Mouse (Mus musculus) thymus, adult 2 months (tissue): ENCODE results near the gene Pkp1.

Source experiments
- CTCF ChIP-seq: fragments of 200-500 bp; IDR thresholded peaks from 2 replicates; pipeline ENCODE4 v1.5.1; 2012; ENCODE audit warnings: mild to moderate bottlenecking, control low read depth, low read length, moderate library complexity, borderline replicate concordance; ENCODE audit not compliant: control insufficient read depth, poor library complexity, insufficient read depth; ENCODE audit errors: extremely low read depth
- POLR2A ChIP-seq: fragments of 200-500 bp; IDR thresholded peaks from 2 replicates; pipeline ENCODE4 v1.6.1; 2012; ENCODE audit warnings: mild to moderate bottlenecking, low read length, control low read depth, moderate library complexity; ENCODE audit not compliant: control insufficient read depth, poor library complexity, insufficient read depth; ENCODE audit errors: extremely low read depth

DNA sequence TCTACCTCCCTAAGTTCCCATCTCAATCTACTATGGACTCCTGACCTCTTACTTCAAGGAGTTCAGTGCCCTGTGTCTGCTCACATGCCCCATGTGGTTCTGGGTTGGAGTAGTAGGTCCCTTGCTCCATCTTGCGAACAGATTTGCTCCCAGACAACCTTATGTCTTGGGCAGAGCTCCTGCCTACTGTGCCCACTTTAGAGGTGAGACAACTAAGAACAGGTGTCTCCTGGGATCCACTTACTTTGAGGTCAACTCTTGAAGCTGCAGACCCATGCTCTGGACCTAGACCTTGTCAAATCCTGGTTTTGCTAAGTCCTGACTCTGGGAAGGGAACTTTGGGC, 63.7 kb downstream of the Pkp1 start:
- TF ChIP-seq POLR2A (no peak), CTCF (no peak)
